Mouse (Mus musculus): ENCODE results near the gene Fbxl21. TPM values are rescaled to one million over a fixed set of nuclear protein-coding genes. Genes with fewer than 3 reads are reported as not detected.
A peak's percentile ranks its signal among the peaks of the same experiment; 100 is the strongest.

The Fbxl21 gene
- polyA plus RNA-seq, 1 experiment from 2014 or later, result 1.2 TPM

- Histone ChIP-seq H3K27me3 (ENCODE audit: control insufficient read depth, insufficient read depth, low read depth, low read length) (no peaks in the 10 kb centered on the region), H3K9ac (ENCODE audit: low read length) (no peak overlapping the region), H3K4me3 (ENCODE audit: low read length) (no peak overlapping the region), H3K36me3 (ENCODE audit: control insufficient read depth, insufficient read depth, low read length) (no peaks in the 10 kb centered on the region), H3K9me3 (ENCODE audit: control insufficient read depth, low read length) (no peaks in the 10 kb centered on the region), H3K27ac (ENCODE audit: low read length) (no peak overlapping the region), H3K4me2 (ENCODE audit: low read depth, low read length) (no peak overlapping the region), H3K4me1 (replicated peaks; ENCODE audit: control insufficient read depth, insufficient read depth, low read length) (no peaks in the 10 kb centered on the region)
- WGBS, result 47% methylated on average over 3 of the region's 3 CpGs
- ATAC-seq (ENCODE audit: low read depth), result no peak
Measured at GRCm38 (mm10) chr13:56500132-56500531, 22.1 kb upstream of the Fbxl21 start.

- ATAC-seq (ENCODE audit: low read depth), result no peak
Measured at GRCm38 (mm10) chr13:56500636-56501035, 21.6 kb upstream of the Fbxl21 start.

GRCm38 (mm10) chr13:56501866-56502420 lies 20.3 kb upstream of the Fbxl21 start:
- H3K4me2 ChIP-seq (ENCODE audit: low read depth, low read length), result no peak overlapping the region
- H3K9ac ChIP-seq (ENCODE audit: low read length), result no peak overlapping the region
- no peaks in the 10 kb centered on the region for H3K9me3 ChIP-seq (ENCODE audit: control insufficient read depth, low read length)
- no peaks in the 10 kb centered on the region for H3K27me3 ChIP-seq (ENCODE audit: control insufficient read depth, insufficient read depth, low read depth, low read length)
- H3K27ac ChIP-seq (ENCODE audit: low read length), result no peak overlapping the region
- no peaks in the 10 kb centered on the region for H3K4me1 ChIP-seq (replicated peaks; ENCODE audit: control insufficient read depth, insufficient read depth, low read length)
- no peak overlapping the region for H3K4me3 ChIP-seq (ENCODE audit: low read length)
- no peak for ATAC-seq (ENCODE audit: low read depth)
- whole genome bisulfite sequencing, result 62% methylated on average over 6 of the region's 6 CpGs
- no peaks in the 10 kb centered on the region for H3K36me3 ChIP-seq (ENCODE audit: control insufficient read depth, insufficient read depth, low read length)

More at GRCm38 (mm10) chr13:56500636-56501035, 21.6 kb upstream of the Fbxl21 start:
- Histone ChIP-seq H3K9me3 (ENCODE audit: control insufficient read depth, low read length) (no peaks in the 10 kb centered on the region), H3K27ac (ENCODE audit: low read length) (no peak overlapping the region), H3K4me3 (ENCODE audit: low read length) (no peak overlapping the region), H3K9ac (ENCODE audit: low read length) (no peak overlapping the region), H3K27me3 (ENCODE audit: control insufficient read depth, insufficient read depth, low read depth, low read length) (no peaks in the 10 kb centered on the region), H3K4me1 (replicated peaks; ENCODE audit: control insufficient read depth, insufficient read depth, low read length) (no peaks in the 10 kb centered on the region), H3K4me2 (ENCODE audit: low read depth, low read length) (no peak overlapping the region), H3K36me3 (ENCODE audit: control insufficient read depth, insufficient read depth, low read length) (no peaks in the 10 kb centered on the region)
- WGBS, result 64% methylated on average over 8 of the region's 8 CpGs

- Histone ChIP-seq H3K4me3 (ENCODE audit: low read length) (no peak overlapping the region), H3K9ac (ENCODE audit: low read length) (no peak overlapping the region), H3K4me2 (ENCODE audit: low read depth, low read length) (no peak overlapping the region), H3K4me1 (replicated peaks; ENCODE audit: control insufficient read depth, insufficient read depth, low read length) (no peaks in the 10 kb centered on the region), H3K27me3 (ENCODE audit: control insufficient read depth, insufficient read depth, low read depth, low read length) (no peaks in the 10 kb centered on the region), H3K36me3 (ENCODE audit: control insufficient read depth, insufficient read depth, low read length) (no peaks in the 10 kb centered on the region), H3K9me3 (ENCODE audit: control insufficient read depth, low read length) (no peaks in the 10 kb centered on the region), H3K27ac (ENCODE audit: low read length) (no peak overlapping the region)
- no peak for ATAC-seq (ENCODE audit: low read depth)
- WGBS, result 56% methylated on average over 6 of the region's 6 CpGs
Measured at GRCm38 (mm10) chr13:56506871-56507496, 15.3 kb upstream of the Fbxl21 start.

- Histone ChIP-seq H3K4me3 (ENCODE audit: low read length) (no peak overlapping the region), H3K9me3 (ENCODE audit: control insufficient read depth, low read length) (no peaks in the 10 kb centered on the region), H3K4me1 (replicated peaks; ENCODE audit: control insufficient read depth, insufficient read depth, low read length) (no peaks in the 10 kb centered on the region), H3K4me2 (ENCODE audit: low read depth, low read length) (no peak overlapping the region), H3K36me3 (ENCODE audit: control insufficient read depth, insufficient read depth, low read length) (no peaks in the 10 kb centered on the region), H3K9ac (ENCODE audit: low read length) (no peak overlapping the region), H3K27ac (ENCODE audit: low read length) (no peak overlapping the region), H3K27me3 (ENCODE audit: control insufficient read depth, insufficient read depth, low read depth, low read length) (no peaks in the 10 kb centered on the region)
- no peak for ATAC-seq (ENCODE audit: low read depth)
- 75% methylated on average over 2 of the region's 2 CpGs for WGBS
Measured at GRCm38 (mm10) chr13:56509796-56510195, 12.5 kb upstream of the Fbxl21 start.

- Histone ChIP-seq H3K27ac (ENCODE audit: low read length) (no peak overlapping the region), H3K9ac (ENCODE audit: low read length) (no peak overlapping the region), H3K27me3 (ENCODE audit: control insufficient read depth, insufficient read depth, low read depth, low read length) (no peaks in the 10 kb centered on the region), H3K4me1 (replicated peaks; ENCODE audit: control insufficient read depth, insufficient read depth, low read length) (no peaks in the 10 kb centered on the region), H3K4me3 (ENCODE audit: low read length) (no peak overlapping the region), H3K36me3 (ENCODE audit: control insufficient read depth, insufficient read depth, low read length) (no peaks in the 10 kb centered on the region), H3K9me3 (ENCODE audit: control insufficient read depth, low read length) (no peaks in the 10 kb centered on the region), H3K4me2 (ENCODE audit: low read depth, low read length) (no peak overlapping the region)
- no peak for ATAC-seq (ENCODE audit: low read depth)
Measured at GRCm38 (mm10) chr13:56513595-56513994, 8.7 kb upstream of the Fbxl21 start.

- Histone ChIP-seq H3K27ac (ENCODE audit: low read length) (no peak overlapping the region), H3K4me3 (ENCODE audit: low read length) (no peak overlapping the region), H3K4me2 (ENCODE audit: low read depth, low read length) (no peak overlapping the region), H3K9ac (ENCODE audit: low read length) (no peak overlapping the region), H3K36me3 (ENCODE audit: control insufficient read depth, insufficient read depth, low read length) (no peaks in the 10 kb centered on the region), H3K27me3 (ENCODE audit: control insufficient read depth, insufficient read depth, low read depth, low read length) (no peaks in the 10 kb centered on the region), H3K4me1 (replicated peaks; ENCODE audit: control insufficient read depth, insufficient read depth, low read length) (no peaks in the 10 kb centered on the region), H3K9me3 (ENCODE audit: control insufficient read depth, low read length) (no peaks in the 10 kb centered on the region)
- ATAC-seq (ENCODE audit: low read depth), result no peak
- 45% methylated on average over 4 of the region's 4 CpGs for WGBS
Measured at GRCm38 (mm10) chr13:56516311-56516710, 6.0 kb upstream of the Fbxl21 start.

- Histone ChIP-seq H3K27me3 (ENCODE audit: control insufficient read depth, insufficient read depth, low read depth, low read length) (no peaks in the 10 kb centered on the region), H3K4me3 (ENCODE audit: low read length) (no peak overlapping the region), H3K36me3 (ENCODE audit: control insufficient read depth, insufficient read depth, low read length) (no peaks in the 10 kb centered on the region), H3K9me3 (ENCODE audit: control insufficient read depth, low read length) (no peaks in the 10 kb centered on the region), H3K4me1 (replicated peaks; ENCODE audit: control insufficient read depth, insufficient read depth, low read length) (no peaks in the 10 kb centered on the region), H3K4me2 (ENCODE audit: low read depth, low read length) (no peak overlapping the region), H3K9ac (ENCODE audit: low read length) (no peak overlapping the region), H3K27ac (ENCODE audit: low read length) (no peak overlapping the region)
- 48% methylated on average over 7 of the region's 7 CpGs for WGBS
- no peak for ATAC-seq (ENCODE audit: low read depth)
Measured at GRCm38 (mm10) chr13:56516816-56517215, 5.5 kb upstream of the Fbxl21 start.

- H3K4me1 ChIP-seq (replicated peaks; ENCODE audit: control insufficient read depth, insufficient read depth, low read length), result 0 out of 2 replicates have a peak, but pooled peaks cover 2% of the 10 kb centered on the region
- 3% methylated on average over 8 of the region's 8 CpGs for WGBS
- peak overlapping the region; percentile 97 for H3K4me2 ChIP-seq (ENCODE audit: low read depth, low read length)
- peak overlapping the region; percentile 80 for H3K9ac ChIP-seq (ENCODE audit: low read length)
- no peaks in the 10 kb centered on the region for H3K27me3 ChIP-seq (ENCODE audit: control insufficient read depth, insufficient read depth, low read depth, low read length)
- no peaks in the 10 kb centered on the region for H3K36me3 ChIP-seq (ENCODE audit: control insufficient read depth, insufficient read depth, low read length)
- ATAC-seq (ENCODE audit: low read depth), result no peak
- H3K4me3 ChIP-seq (ENCODE audit: low read length), result peak overlapping the region; percentile 75
- H3K9me3 ChIP-seq (ENCODE audit: control insufficient read depth, low read length), result no peaks in the 10 kb centered on the region
- 0 out of 2 replicates have a peak overlapping the region, but pooled peaks have one; percentile 36 for H3K27ac ChIP-seq (ENCODE audit: low read length)
Measured at GRCm38 (mm10) chr13:56522821-56523167, 522 bp downstream of the Fbxl21 start.

All from lung, embryonic 16.5 days (tissue).